Mouse (Mus musculus) thymus, adult 2 months (tissue): Measurements from ENCODE around the gene Dennd1a.

Experiments
- CTCF ChIP-seq: fragments of 200-500 bp; IDR thresholded peaks from 2 replicates; pipeline ENCODE4 v1.5.1; 2012; ENCODE audit warnings: mild to moderate bottlenecking, control low read depth, low read length, moderate library complexity, borderline replicate concordance; ENCODE audit not compliant: control insufficient read depth, poor library complexity, insufficient read depth; ENCODE audit errors: extremely low read depth
- POLR2A ChIP-seq: fragments of 200-500 bp; IDR thresholded peaks from 2 replicates; pipeline ENCODE4 v1.6.1; 2012; ENCODE audit warnings: mild to moderate bottlenecking, low read length, control low read depth, moderate library complexity; ENCODE audit not compliant: control insufficient read depth, poor library complexity, insufficient read depth; ENCODE audit errors: extremely low read depth

- no peak for TF ChIP-seq POLR2A
- TF ChIP-seq CTCF: no peak
Observed at GRCm38 (mm10) chr2:37857472-37857871, 429.7 kb downstream of the Dennd1a start.
